Mouse (Mus musculus) limb, embryonic 11.5 days (tissue): ENCODE measurements around the gene Vstm2b. TPM values are rescaled to one million over a fixed set of nuclear protein-coding genes. Genes with fewer than 3 reads are reported as not detected.

Experiments used
- ATAC-seq: fragments of 200-750 bp; cut with Nextera tagmentation; 2 replicates; pipeline ENCODE4 v1.8.0; 2017; ENCODE audit warnings: low read depth; ENCODE audit not compliant: insufficient number of reproducible peaks, low FRiP score, low TSS enrichment
- DNase-seq: peaks from one replicate; pipeline ENCODE4 v3.0.0-alpha.2; 2015; ENCODE audit warnings: low spot score
- H3K27ac ChIP-seq: fragments of 300-500 bp; sonication (generic); replicated peaks from 2 replicates; pipeline ENCODE4 v1.5.1; 2014; ENCODE audit warnings: low read depth, mild to moderate bottlenecking, low read length
- H3K27me3 ChIP-seq: fragments of 300-500 bp; sonication (generic); 2 replicates; pipeline ENCODE4 v1.6.1; 2014; ENCODE audit warnings: mild to moderate bottlenecking, low read length, mixed read lengths; ENCODE audit not compliant: control insufficient read depth, insufficient read depth
- H3K36me3 ChIP-seq: fragments of 300-500 bp; sonication (generic); 2 replicates; pipeline ENCODE4 v1.6.1; 2014; ENCODE audit warnings: mild to moderate bottlenecking, low read length, moderate library complexity, mixed read lengths; ENCODE audit not compliant: control insufficient read depth, insufficient read depth
- H3K4me1 ChIP-seq: fragments of 300-500 bp; sonication (generic); 2 replicates; pipeline ENCODE4 v1.6.1; 2014; ENCODE audit warnings: low read length, mixed read lengths; ENCODE audit not compliant: control insufficient read depth, insufficient read depth
- H3K4me2 ChIP-seq: fragments of 300-500 bp; sonication (generic); 2 replicates; pipeline ENCODE4 v1.6.1; 2014; ENCODE audit warnings: low read depth, mild to moderate bottlenecking, moderate library complexity; ENCODE audit not compliant: severe bottlenecking
- H3K4me3 ChIP-seq: fragments of 300-500 bp; sonication (generic); 2 replicates; pipeline ENCODE4 v1.5.1; 2014; ENCODE audit warnings: low read depth, low read length
- H3K9ac ChIP-seq: fragments of 300-500 bp; sonication (generic); 2 replicates; pipeline ENCODE4 v1.6.1; 2014; ENCODE audit warnings: mild to moderate bottlenecking, low read length
- H3K9me3 ChIP-seq: fragments of 300-500 bp; sonication (generic); 2 replicates; pipeline ENCODE4 v1.6.1; 2016; ENCODE audit warnings: low read length; ENCODE audit not compliant: control insufficient read depth
- WGBS: fragments of 180-500 bp; shearing (Covaris S2); extraction: QIAGEN DNeasy Blood & Tissue Kit; methylation state at CpG from one replicate; pipeline ENCODE4 v1.1.7; 2014; 5-methylcytosine and 5-hydroxymethylcytosine counted together
- polyA plus RNA-seq: library from polyadenylated mRNA; unstranded; fragments of >200 nt; fragmentation: Nextera tagmentation; extraction: Ambion mirVana; gene quantifications from 2 replicates; pipeline ENCODE4 v1.2.1, GENCODE M21; 2014

Gene Vstm2b
- 2.2 and 2.8 TPM in 2 replicates for polyA plus RNA-seq

DNA sequence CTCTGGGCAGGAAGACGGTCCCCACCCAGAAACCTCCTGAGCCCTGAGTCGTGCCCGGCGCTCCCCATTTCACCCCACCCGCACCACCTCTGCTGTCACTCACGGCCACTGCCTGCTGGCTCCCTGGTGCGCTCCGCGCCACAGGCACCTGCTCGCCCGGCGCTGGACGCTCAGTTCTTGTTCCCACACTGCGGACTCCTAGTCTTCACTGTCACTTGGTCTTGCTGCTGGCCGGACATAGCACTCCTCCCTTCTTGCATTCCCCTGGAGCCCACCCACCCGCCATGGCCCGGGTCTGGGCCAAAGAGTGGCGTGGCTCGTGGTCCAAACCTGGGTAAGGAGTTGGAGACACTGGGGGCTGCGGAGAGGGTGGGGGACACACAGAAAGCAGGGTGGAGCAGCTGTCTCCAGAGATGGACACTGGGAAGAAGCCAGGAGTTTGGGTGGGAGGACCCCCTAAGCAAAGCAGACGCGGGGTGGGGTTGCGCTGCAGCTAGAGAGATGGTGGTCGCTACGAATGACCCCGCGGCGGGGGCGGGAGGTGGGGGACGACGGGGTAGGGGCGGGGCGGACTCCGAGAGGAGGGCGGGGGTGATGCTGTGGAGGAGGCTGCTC is at the start of gene Vstm2b:
Vstm2b (plus strand) TSS at position 233 of the 615 bp plus-strand sequence.
- Histone ChIP-seq H3K36me3 (no peaks in the 10 kb centered on the region), H3K27ac (no peak within 1 kb of the TSS), H3K4me3 (peak within 1 kb of the TSS; percentile 47), H3K27me3 (peaks cover 62% of the 10 kb centered on the region), H3K9ac (peak within 1 kb of the TSS; percentile 50), H3K4me1 (0 out of 2 replicates have a peak, but pooled peaks cover 2% of the 10 kb centered on the region), H3K9me3 (no peaks in the 10 kb centered on the region), H3K4me2 (peak within 1 kb of the TSS; percentile 95)
- DNase-seq (peak; percentile 26), ATAC-seq (peak; percentile 18; the same call in 1 of the 2 replicates)
- WGBS: under 1% methylated on average over 30 of the region's 35 CpGs

GRCm38 (mm10) chr7:40856088-40856625 is 42.0 kb upstream of the Vstm2b start:
- no peaks in the 10 kb centered on the region for H3K4me1 ChIP-seq
- no peak overlapping the region for H3K9ac ChIP-seq
- no peak for DNase-seq
- no peak overlapping the region for H3K4me3 ChIP-seq
- ATAC-seq: no peak
- H3K27ac ChIP-seq: no peak overlapping the region
- no peak overlapping the region for H3K4me2 ChIP-seq
- H3K27me3 ChIP-seq: no peaks in the 10 kb centered on the region
- 84% methylated on average over 7 of the region's 7 CpGs for WGBS
- H3K9me3 ChIP-seq: no peaks in the 10 kb centered on the region
- H3K36me3 ChIP-seq: no peaks in the 10 kb centered on the region

GRCm38 (mm10) chr7:40873380-40873990 is 24.6 kb upstream of the Vstm2b start:
- 69% methylated on average over 7 of the region's 7 CpGs for WGBS
- no peak overlapping the region for H3K4me2 ChIP-seq
- no peak overlapping the region for H3K4me3 ChIP-seq
- no peaks in the 10 kb centered on the region for H3K27me3 ChIP-seq
- ATAC-seq (no peak), DNase-seq (no peak)
- H3K9ac ChIP-seq: no peak overlapping the region
- H3K4me1 ChIP-seq: no peaks in the 10 kb centered on the region
- no peak overlapping the region for H3K27ac ChIP-seq
- H3K9me3 ChIP-seq: no peaks in the 10 kb centered on the region
- H3K36me3 ChIP-seq: no peaks in the 10 kb centered on the region

DNA sequence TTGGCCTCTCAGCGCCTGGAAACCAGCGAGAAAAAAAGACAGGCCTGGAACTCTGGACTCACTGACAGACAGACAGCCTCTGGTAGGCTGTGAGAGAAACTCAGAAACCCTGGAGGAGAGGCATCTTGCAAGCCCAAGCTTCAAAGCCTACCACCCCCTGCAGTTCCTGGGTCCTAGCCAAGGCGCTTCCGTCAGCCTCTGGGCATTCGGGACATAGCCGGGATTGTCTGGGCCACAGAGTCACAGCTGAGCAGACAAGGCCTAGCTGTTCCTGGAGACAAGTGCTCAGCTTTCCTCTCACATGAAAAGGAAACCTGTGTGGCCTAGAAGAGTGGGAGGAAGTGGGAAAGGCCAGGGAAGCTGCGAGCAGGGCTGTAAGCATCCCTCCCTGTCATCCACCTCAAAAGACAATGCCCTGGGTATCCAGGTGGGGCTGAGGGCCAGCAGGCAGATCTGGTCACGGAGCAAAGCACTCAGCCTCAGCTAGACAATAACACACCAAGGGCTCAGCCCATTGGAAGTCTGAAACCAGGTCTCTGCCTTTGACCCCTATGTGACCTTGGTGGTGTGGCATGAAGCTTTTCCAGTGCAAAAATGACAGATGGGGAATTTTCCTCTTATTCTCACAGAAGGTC is 13.2 kb upstream of the Vstm2b start:
- H3K4me2 ChIP-seq: no peak overlapping the region
- no peak overlapping the region for H3K27ac ChIP-seq
- H3K9me3 ChIP-seq: no peaks in the 10 kb centered on the region
- no peak for DNase-seq
- H3K27me3 ChIP-seq: no peaks in the 10 kb centered on the region
- no peak for ATAC-seq
- no peaks in the 10 kb centered on the region for H3K36me3 ChIP-seq
- no peak overlapping the region for H3K9ac ChIP-seq
- H3K4me3 ChIP-seq: no peak overlapping the region
- 73% methylated on average over 8 of the region's 8 CpGs for WGBS
- H3K4me1 ChIP-seq: no peaks in the 10 kb centered on the region

DNA sequence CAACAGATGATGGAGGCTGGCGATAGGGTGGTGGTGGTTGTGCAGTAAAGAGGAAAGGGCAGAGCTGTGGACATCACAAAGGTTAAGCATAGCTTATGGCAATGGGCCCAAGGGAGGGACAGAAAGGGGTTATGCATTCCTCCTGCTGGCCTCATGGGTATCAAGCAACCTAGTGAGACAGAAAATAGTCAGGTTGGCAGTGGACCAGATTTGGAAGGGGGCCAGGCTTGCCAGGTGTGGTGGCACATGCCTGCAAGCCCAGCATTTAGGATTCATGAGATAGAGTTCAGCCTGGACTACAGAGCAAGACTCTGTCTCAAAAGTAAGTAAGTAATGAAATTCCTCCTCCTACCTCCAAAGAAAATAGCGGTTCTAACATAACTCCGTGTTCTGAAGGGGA is 9.8 kb upstream of the Vstm2b start:
- DNase-seq: no peak
- no peaks in the 10 kb centered on the region for H3K36me3 ChIP-seq
- no peak overlapping the region for H3K27ac ChIP-seq
- no peaks in the 10 kb centered on the region for H3K9me3 ChIP-seq
- no peak overlapping the region for H3K9ac ChIP-seq
- H3K4me2 ChIP-seq: no peak overlapping the region
- H3K4me1 ChIP-seq: no peaks in the 10 kb centered on the region
- H3K27me3 ChIP-seq: no peaks in the 10 kb centered on the region
- WGBS: 83% methylated on average over 3 of the region's 3 CpGs
- no peak for ATAC-seq
- H3K4me3 ChIP-seq: no peak overlapping the region

DNA sequence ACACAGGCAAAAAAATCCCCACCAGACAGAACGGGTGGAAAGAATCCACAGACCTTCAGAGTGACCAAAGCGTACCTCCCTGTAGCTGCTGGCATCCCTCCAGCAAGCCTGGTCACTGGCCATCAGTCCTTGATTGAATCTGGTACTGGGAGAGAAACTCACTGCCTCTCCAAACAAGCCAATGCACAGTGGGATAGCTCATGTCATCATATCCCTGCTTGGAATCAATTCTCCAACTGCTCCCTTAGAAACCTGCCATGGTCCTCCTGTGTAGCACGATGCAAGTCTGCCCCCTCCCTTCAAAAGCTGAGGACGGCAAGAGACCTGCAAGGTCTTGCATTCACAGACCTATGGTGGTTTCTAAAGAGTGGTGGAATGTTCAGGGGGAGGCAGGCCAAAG is 1.2 kb upstream of the Vstm2b start:
- ATAC-seq (no peak), DNase-seq (no peak)
- H3K4me2 ChIP-seq: no peak overlapping the region
- peaks cover 50% of the 10 kb centered on the region for H3K27me3 ChIP-seq
- no peaks in the 10 kb centered on the region for H3K9me3 ChIP-seq
- H3K27ac ChIP-seq: no peak overlapping the region
- no peaks in the 10 kb centered on the region for H3K36me3 ChIP-seq
- no peaks in the 10 kb centered on the region for H3K4me1 ChIP-seq
- 66% methylated on average over 4 of the region's 4 CpGs for WGBS
- no peak overlapping the region for H3K4me3 ChIP-seq
- no peak overlapping the region for H3K9ac ChIP-seq

GRCm38 (mm10) chr7:40898711-40899375 is 715 bp downstream of the Vstm2b start:
- Histone ChIP-seq H3K4me2 (peak overlapping the region; percentile 95), H3K4me1 (0 out of 2 replicates have a peak, but pooled peaks cover 2% of the 10 kb centered on the region), H3K27me3 (peaks cover 67% of the 10 kb centered on the region), H3K36me3 (no peaks in the 10 kb centered on the region), H3K9ac (peak overlapping the region; percentile 50), H3K9me3 (no peaks in the 10 kb centered on the region), H3K27ac (no peak overlapping the region), H3K4me3 (peak overlapping the region; percentile 47)
- WGBS: 1% methylated on average over 60 of the region's 70 CpGs
- DNase-seq: peak; percentile 64
- peak; percentile 34; the same call in 1 of the 2 replicates for ATAC-seq
